Mouse (Mus musculus) T-helper 17 cell (primary cell): ENCODE measurements around the gene Drg2.
"Not testable (repeated sequence)": the region's sequence is repeated elsewhere in the genome, so short reads cannot be mapped to it uniquely, and the experiment has no call there.

Source experiments
- in situ Hi-C, 2 experiments: fragments of 300-600 bp; cut with MboI, MseI; formaldehyde crosslinking; loops; 1 replicate in 1 of 2; 2 replicates in 1 of 2; pipeline ENCODE4 v1.15.1; 2025; ENCODE audit warnings: high pct_unique_total_duplicates in 2 of 2

Gene Drg2

GRCm38 (mm10) chr11:60454080-60454744 is at the start of gene Drg2:
Drg2 (plus strand) TSS chr11:60454591.
- in situ Hi-C loops: no loop called here

GRCm38 (mm10) chr11:60406606-60407005 is 47.8 kb upstream of the Drg2 start:
- in situ Hi-C loops: loop anchor here in 1 of 2 experiments (25.0 kb wide), 1 partner anchor 319 kb away; no protein-coding TSS in a partner anchor

- in situ Hi-C loops: loop anchor here in 1 of 2 experiments (5.0 to 25.0 kb wide), 3 partner anchors 50 to 463 kb away; partner anchors contain the start of gene Tmem11
These were observed 42.2 kb upstream of the Drg2 start for GRCm38 (mm10) chr11:60412173-60412572.

GRCm38 (mm10) chr11:60412921-60413320 is 41.5 kb upstream of the Drg2 start:
- in situ Hi-C loops: loop anchor here in 1 of 2 experiments (5.0 to 25.0 kb wide), 3 partner anchors 51 to 462 kb away; partner anchors contain the start of gene Tmem11

GRCm38 (mm10) chr11:60416590-60416962 is 37.8 kb upstream of the Drg2 start:
- in situ Hi-C loops: loop anchor here in 1 of 2 experiments (10.0 to 25.0 kb wide), 2 partner anchors 329 to 458 kb away; partner anchors contain the start of gene Tmem11

- in situ Hi-C loops: loop anchor here in 1 of 2 experiments (10.0 to 25.0 kb wide), 2 partner anchors 330 to 458 kb away; partner anchors contain the start of gene Tmem11
These were observed 37.3 kb upstream of the Drg2 start, which contains the start of gene Gid4 for GRCm38 (mm10) chr11:60416963-60417716. Gid4 (plus strand) TSS chr11:60417145.

- in situ Hi-C loops: loop anchor here in 1 of 2 experiments (10.0 to 25.0 kb wide), 2 partner anchors 331 to 457 kb away; partner anchors contain the start of gene Tmem11
These were observed 36.5 kb upstream of the Drg2 start, which contains the start of gene Atpaf2 for GRCm38 (mm10) chr11:60417717-60418472. Atpaf2 (minus strand) TSS chr11:60418457.

GRCm38 (mm10) chr11:60418473-60418803 is 36.0 kb upstream of the Drg2 start:
- in situ Hi-C loops: loop anchor here in 1 of 2 experiments (10.0 to 25.0 kb wide), 2 partner anchors 331 to 456 kb away; partner anchors contain the start of gene Tmem11

- in situ Hi-C loops: loop anchor here in 1 of 2 experiments (25.0 kb wide), 1 partner anchor 335 kb away; no protein-coding TSS in a partner anchor
These were observed 32.2 kb upstream of the Drg2 start for GRCm38 (mm10) chr11:60422046-60422668.

GRCm38 (mm10) chr11:60423006-60423405 is 31.4 kb upstream of the Drg2 start:
- in situ Hi-C loops: loop anchor here in 1 of 2 experiments (25.0 kb wide), 1 partner anchor 336 kb away; no protein-coding TSS in a partner anchor

- in situ Hi-C loops: no loop called here
These were observed 28.0 kb upstream of the Drg2 start for GRCm38 (mm10) chr11:60426417-60426816.

- in situ Hi-C loops: no loop called here
These were observed 26.8 kb upstream of the Drg2 start for GRCm38 (mm10) chr11:60427628-60428027.

- in situ Hi-C loops: no loop called here
These were observed 20.9 kb upstream of the Drg2 start for GRCm38 (mm10) chr11:60433501-60433900.

- in situ Hi-C loops: no loop called here
These were observed 19.3 kb upstream of the Drg2 start for GRCm38 (mm10) chr11:60435133-60435532.

- in situ Hi-C loops: no loop called here
These were observed 17.8 kb upstream of the Drg2 start for GRCm38 (mm10) chr11:60436618-60437017.

GRCm38 (mm10) chr11:60439621-60440020 is 14.8 kb upstream of the Drg2 start:
- in situ Hi-C loops: not testable (repeated sequence)

- in situ Hi-C loops: no loop called here
These were observed 14.2 kb upstream of the Drg2 start for GRCm38 (mm10) chr11:60440176-60440575.

GRCm38 (mm10) chr11:60442896-60443295 is 11.5 kb upstream of the Drg2 start:
- in situ Hi-C loops: no loop called here

GRCm38 (mm10) chr11:60444007-60444406 is 10.4 kb upstream of the Drg2 start:
- in situ Hi-C loops: no loop called here

GRCm38 (mm10) chr11:60454745-60455087 is 325 bp downstream of the Drg2 start:
- in situ Hi-C loops: no loop called here

GRCm38 (mm10) chr11:60457973-60458372 is 3.6 kb downstream of the Drg2 start:
- in situ Hi-C loops: no loop called here
